Mouse (Mus musculus) layer of hippocampus, adult 9-10 months (tissue): ENCODE data around the gene Sestd1.

Source experiments
- DNase-seq: peaks from one replicate; pipeline ENCODE4 v3.0.0; 2022; ENCODE audit warnings: low spot score

Gene Sestd1

GRCm38 (mm10) chr2:77133407-77133806, 147.0 kb downstream of the Sestd1 start:
- no peak for DNase-seq
